Mouse (Mus musculus): ENCODE results near the gene Reep6.

GRCm38 (mm10) chr10:80321014-80321669 lies 8.6 kb upstream of the Reep6 start:
- TF ChIP-seq POLR2A (IDR thresholded peaks at IDR 0.05; ENCODE audit: low read depth, low read length) (no peak), CTCF (IDR thresholded peaks at IDR 0.05; ENCODE audit: extremely low read depth, insufficient read length, insufficient replicate concordance, low read depth, low read length) (no peak)
